Mouse (Mus musculus) liver, embryonic 14.5 days (tissue): ENCODE results near the gene Msl3. TPM values are rescaled to one million over a fixed set of nuclear protein-coding genes. Genes with fewer than 3 reads are reported as not detected.
"Not testable (repeated sequence)": the region's sequence is repeated elsewhere in the genome, so short reads cannot be mapped to it uniquely, and the experiment has no call there.

Experiments used
- ATAC-seq: fragments of 200-750 bp; cut with Nextera tagmentation; 2 replicates; pipeline ENCODE4 v1.8.0; 2017; ENCODE audit warnings: moderate number of reproducible peaks, mild to moderate bottlenecking, moderate library complexity; ENCODE audit not compliant: insufficient read depth
- DNase-seq, 3 experiments: peaks; one replicate each; pipeline ENCODE4 v3.0.0-alpha.2; 2012 to 2013; ENCODE audit warnings: low read depth in 3 of 3, low spot score in 3 of 3
- H3K27ac ChIP-seq: fragments of 300-500 bp; sonication (generic); 2 replicates; pipeline ENCODE4 v1.5.1; 2014; ENCODE audit warnings: moderate library complexity, mild to moderate bottlenecking, control low read depth, inconsistent platforms
- H3K27me3 ChIP-seq: fragments of 300-500 bp; sonication (generic); 2 replicates; pipeline ENCODE4 v1.6.1; 2014; ENCODE audit warnings: mild to moderate bottlenecking, low read length, moderate library complexity; ENCODE audit not compliant: control insufficient read depth, insufficient read depth
- H3K36me3 ChIP-seq: fragments of 300-500 bp; sonication (generic); replicated peaks from 2 replicates; pipeline ENCODE4 v1.6.1; 2014; ENCODE audit warnings: low read depth; ENCODE audit not compliant: control insufficient read depth, insufficient read depth
- H3K4me1 ChIP-seq, 2 experiments: fragments of 200-500 bp in 1 of 2; fragments of 300-500 bp in 1 of 2; sonication (generic) in 1 of 2; replicated peaks; 2 replicates each; pipeline ENCODE4 v1.6.1; 2012 to 2014; ENCODE audit warnings: antibody characterized with exemption in 1 of 2, inconsistent platforms in 1 of 2, low read length in 1 of 2; ENCODE audit not compliant: control insufficient read depth in 2 of 2, insufficient read depth in 2 of 2
- H3K4me2 ChIP-seq: fragments of 300-500 bp; sonication (generic); 2 replicates; pipeline ENCODE4 v1.6.1; 2014; ENCODE audit warnings: low read depth, mild to moderate bottlenecking, control low read depth, moderate library complexity
- H3K4me3 ChIP-seq, 2 experiments: fragments of 200-500 bp in 1 of 2; fragments of 300-500 bp in 1 of 2; sonication (generic) in 1 of 2; 2 replicates each; pipeline ENCODE4 v1.5.1; 2012 to 2014; ENCODE audit warnings: low read depth in 2 of 2, low read length in 2 of 2, mild to moderate bottlenecking in 2 of 2, control low read depth in 1 of 2, inconsistent platforms in 1 of 2, moderate library complexity in 1 of 2; ENCODE audit not compliant: insufficient read depth in 1 of 2
- H3K9ac ChIP-seq: fragments of 300-500 bp; sonication (generic); replicated peaks from 2 replicates; pipeline ENCODE4 v1.6.1; 2014; ENCODE audit warnings: mild to moderate bottlenecking, control low read depth, moderate library complexity
- H3K9me3 ChIP-seq: fragments of 300-500 bp; sonication (generic); 2 replicates; pipeline ENCODE4 v1.6.1; 2016; ENCODE audit warnings: low read length, mixed read lengths; ENCODE audit not compliant: control insufficient read depth
- CTCF ChIP-seq: IDR thresholded peaks from 2 replicates; pipeline ENCODE4 v1.5.1; 2016; ENCODE audit warnings: antibody characterized with exemption, low read depth, control low read depth
- EP300 ChIP-seq: IDR thresholded peaks from 2 replicates; pipeline ENCODE4 v1.6.1; 2016; ENCODE audit warnings: antibody characterized with exemption, low read depth
- WGBS: fragments of 180-500 bp; shearing (Covaris S2); extraction: QIAGEN DNeasy Blood & Tissue Kit; methylation state at CpG from one replicate; pipeline ENCODE4 v1.1.7; 2014; ENCODE audit not compliant: insufficient replicate concordance; 5-methylcytosine and 5-hydroxymethylcytosine counted together
- polyA plus RNA-seq, 2 experiments: library from polyadenylated mRNA; depleted of rRNA in 1 of 2; stranded (reverse) in 1 of 2; unstranded in 1 of 2; fragments of >200 nt; fragmentation: Nextera tagmentation in 1 of 2; extraction: Ambion mirVana in 1 of 2; gene quantifications; 2 replicates each; pipeline versions ENCODE4 v1.2.1 to v1.2.3; 2012 to 2014

Gene Msl3
- polyA plus RNA-seq, 2 experiments, result 12.4 to 17.5 TPM

GRCm38 (mm10) chrX:168672425-168672824 lies 1.3 kb downstream of the Msl3 start:
- H3K9ac ChIP-seq, result peak overlapping the region; percentile 79
- H3K4me3 ChIP-seq, result peak overlapping the region; percentile 69 to 90
- 11% methylated on average over 9 of the region's 9 CpGs for WGBS
- no peaks in the 10 kb centered on the region for H3K9me3 ChIP-seq
- H3K4me1 ChIP-seq, result peaks cover 0 to 3% of the 10 kb centered on the region in 2 experiments; a peak in 1 of 4 replicates
- TF ChIP-seq EP300 (no peak), CTCF (no peak)
- no peaks in the 10 kb centered on the region for H3K27me3 ChIP-seq
- H3K27ac ChIP-seq, result peak overlapping the region; percentile 89
- peak overlapping the region; percentile 82 for H3K4me2 ChIP-seq
- peaks cover 11% of the 10 kb centered on the region for H3K36me3 ChIP-seq
- peak; percentile 57 for ATAC-seq
- peak; percentile 71 to 77 (median 73) for DNase-seq

- H3K9ac ChIP-seq, result no peak overlapping the region
- H3K27ac ChIP-seq, result no peak overlapping the region
- 0 out of 2 replicates have a peak, but pooled peaks have one; percentile 7 for TF ChIP-seq CTCF
- no peak for TF ChIP-seq EP300
- peaks cover 7% of the 10 kb centered on the region for H3K36me3 ChIP-seq
- H3K4me2 ChIP-seq, result no peak overlapping the region
- H3K27me3 ChIP-seq, result no peaks in the 10 kb centered on the region
- ATAC-seq (no peak), DNase-seq (no peak)
- H3K9me3 ChIP-seq, result no peaks in the 10 kb centered on the region
- no peaks in the 10 kb centered on the region for H3K4me1 ChIP-seq
- no peak overlapping the region for H3K4me3 ChIP-seq
- 75% methylated on average over 12 of the region's 12 CpGs for WGBS
These were observed 9.6 kb downstream of the Msl3 start for GRCm38 (mm10) chrX:168663982-168664689.

GRCm38 (mm10) chrX:168660236-168660635 lies 13.5 kb downstream of the Msl3 start:
- 0 out of 2 replicates have a peak, but pooled peaks cover 6% of the 10 kb centered on the region for H3K36me3 ChIP-seq
- ATAC-seq, result no peak
- H3K4me2 ChIP-seq, result no peak overlapping the region
- no peak overlapping the region for H3K9ac ChIP-seq
- H3K27me3 ChIP-seq, result no peaks in the 10 kb centered on the region
- no peak for DNase-seq
- WGBS, result 61% methylated on average over 4 of the region's 4 CpGs
- H3K9me3 ChIP-seq, result no peaks in the 10 kb centered on the region
- no peaks in the 10 kb centered on the region for H3K4me1 ChIP-seq
- no peak overlapping the region for H3K4me3 ChIP-seq
- TF ChIP-seq EP300, result no peak
- no peak for TF ChIP-seq CTCF
- no peak overlapping the region for H3K27ac ChIP-seq

GRCm38 (mm10) chrX:168659803-168660202 lies 13.9 kb downstream of the Msl3 start:
- DNase-seq, H3K36me3 ChIP-seq, H3K4me3 ChIP-seq, H3K27ac ChIP-seq, H3K4me1 ChIP-seq, H3K4me2 ChIP-seq, H3K27me3 ChIP-seq, H3K9me3 ChIP-seq, ATAC-seq, H3K9ac ChIP-seq: not testable (repeated sequence)
- peak; percentile 53; the same call in 1 of the 2 replicates for TF ChIP-seq CTCF
- WGBS, result 52% methylated on average over 4 of the region's 4 CpGs

GRCm38 (mm10) chrX:168659275-168659674 lies 14.4 kb downstream of the Msl3 start:
- DNase-seq (no peak), ATAC-seq (no peak)
- Histone ChIP-seq H3K4me1 (no peaks in the 10 kb centered on the region), H3K36me3 (0 out of 2 replicates have a peak, but pooled peaks cover 5% of the 10 kb centered on the region), H3K9me3 (no peaks in the 10 kb centered on the region), H3K27me3 (no peaks in the 10 kb centered on the region), H3K4me3 (no peak overlapping the region), H3K27ac (no peak overlapping the region), H3K4me2 (no peak overlapping the region), H3K9ac (no peak overlapping the region)
- no peak for TF ChIP-seq EP300
- TF ChIP-seq CTCF, result no peak
- 71% methylated on average over 3 of the region's 3 CpGs for WGBS
